Mouse (Mus musculus) limb, embryonic 13.5 days (tissue): ENCODE data around the gene Serping1. TPM values are rescaled to one million over a fixed set of nuclear protein-coding genes. Genes with fewer than 3 reads are reported as not detected.
"Not testable (repeated sequence)": the region's sequence is repeated elsewhere in the genome, so short reads cannot be mapped to it uniquely, and the experiment has no call there.

Experiments
- ATAC-seq: fragments of 200-750 bp; cut with Nextera tagmentation; 2 replicates; pipeline ENCODE4 v1.8.0; 2017; ENCODE audit warnings: low read depth, moderate number of reproducible peaks, moderate TSS enrichment; ENCODE audit not compliant: low FRiP score
- H3K27ac ChIP-seq: fragments of 300-500 bp; sonication (generic); 2 replicates; pipeline ENCODE4 v1.5.1; 2015; ENCODE audit warnings: inconsistent platforms, mild to moderate bottlenecking, moderate library complexity
- H3K27me3 ChIP-seq: fragments of 300-500 bp; sonication (generic); 2 replicates; pipeline ENCODE4 v1.6.1; 2015; ENCODE audit warnings: mild to moderate bottlenecking, inconsistent platforms
- H3K36me3 ChIP-seq: fragments of 300-500 bp; sonication (generic); 2 replicates; pipeline ENCODE4 v1.6.1; 2015; ENCODE audit warnings: inconsistent platforms, mild to moderate bottlenecking, moderate library complexity
- H3K4me1 ChIP-seq: fragments of 300-500 bp; sonication (generic); 2 replicates; pipeline ENCODE4 v1.6.1; 2015; ENCODE audit warnings: inconsistent platforms
- H3K4me2 ChIP-seq: fragments of 300-500 bp; sonication (generic); replicated peaks from 2 replicates; pipeline ENCODE4 v1.6.1; 2015; ENCODE audit warnings: inconsistent platforms, mild to moderate bottlenecking, moderate library complexity
- H3K4me3 ChIP-seq: fragments of 300-500 bp; sonication (generic); 2 replicates; pipeline ENCODE4 v1.5.1; 2015; ENCODE audit warnings: moderate library complexity, mild to moderate bottlenecking, inconsistent platforms
- H3K9ac ChIP-seq: fragments of 300-500 bp; sonication (generic); 2 replicates; pipeline ENCODE4 v1.6.1; 2015; ENCODE audit warnings: mild to moderate bottlenecking, inconsistent platforms
- H3K9me3 ChIP-seq: fragments of 300-500 bp; sonication (generic); 2 replicates; pipeline ENCODE4 v1.6.1; 2016; ENCODE audit warnings: inconsistent platforms
- WGBS: fragments of 180-500 bp; shearing (Covaris S2); methylation state at CpG from one replicate; pipeline ENCODE4 v1.1.7; 2015; 5-methylcytosine and 5-hydroxymethylcytosine counted together
- polyA plus RNA-seq: library from polyadenylated mRNA; unstranded; fragments of >200 nt; fragmentation: Nextera tagmentation; extraction: Ambion mirVana; gene quantifications from 2 replicates; pipeline ENCODE4 v1.2.1, GENCODE M21; 2015

The Serping1 gene
- polyA plus RNA-seq, 1 experiment from 2014 or later, result 30.1 TPM

DNA sequence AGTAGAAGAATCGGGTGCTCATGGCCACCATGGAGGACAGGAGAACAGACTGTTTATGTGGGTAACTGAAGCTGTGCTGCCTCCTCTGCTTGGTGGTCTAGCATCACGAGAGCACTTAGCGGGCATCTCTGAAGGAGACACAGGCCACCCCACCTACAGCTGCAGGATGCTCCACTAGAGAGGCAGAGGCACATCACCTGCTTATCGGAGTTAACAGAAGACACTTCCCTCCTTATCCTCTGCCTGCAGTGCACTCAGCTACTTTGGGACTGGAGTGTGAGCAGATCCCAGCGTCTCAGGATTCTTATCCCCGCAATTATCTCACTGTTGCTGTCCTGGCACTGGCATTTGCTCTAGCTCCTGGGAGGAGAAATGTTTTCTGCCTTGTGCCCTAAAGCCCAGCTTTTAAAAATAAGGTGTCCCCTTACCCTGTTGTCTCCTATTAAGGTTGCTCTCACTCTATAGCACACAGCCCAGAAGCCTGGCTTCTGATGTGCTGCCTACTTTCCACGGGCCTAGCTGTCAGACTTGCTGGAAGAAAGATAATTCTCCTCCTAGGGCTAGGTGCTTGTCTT is 39.8 kb downstream of the Serping1 start:
- WGBS, result 22% methylated on average over 7 of the region's 7 CpGs
- Histone ChIP-seq H3K4me3 (peak overlapping the region; percentile 55), H3K9ac (peak overlapping the region; percentile 72), H3K4me2 (peak overlapping the region; percentile 73), H3K27me3 (no peaks in the 10 kb centered on the region), H3K4me1 (peaks cover 70% of the 10 kb centered on the region), H3K27ac (no peak overlapping the region), H3K36me3 (peaks cover 5% of the 10 kb centered on the region), H3K9me3 (no peaks in the 10 kb centered on the region)
- no peak; the same call in 1 of the 2 replicates for ATAC-seq

DNA sequence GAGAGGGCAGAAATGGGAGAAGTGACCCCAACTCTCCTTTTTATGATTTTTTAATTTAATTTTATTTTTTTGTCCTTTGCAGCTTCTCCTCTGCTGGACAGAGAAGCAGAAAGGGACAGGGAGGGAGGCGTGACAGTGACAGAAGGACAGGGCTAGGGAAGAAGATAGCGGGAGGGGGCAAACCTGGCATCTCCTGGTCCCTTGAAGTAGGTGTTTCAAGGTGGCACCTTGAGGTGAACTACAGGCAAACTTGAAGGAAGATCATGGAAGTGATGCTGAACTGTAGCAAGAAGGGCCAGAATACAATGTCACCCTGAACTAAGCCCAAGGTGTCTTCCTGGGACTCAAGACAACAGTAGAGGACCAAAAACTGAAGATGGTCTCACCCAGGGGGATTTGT is 40.3 kb downstream of the Serping1 start:
- Histone ChIP-seq H3K36me3 (peaks cover under 1% of the 10 kb centered on the region), H3K27ac (no peak overlapping the region), H3K4me2 (peak overlapping the region; percentile 73), H3K9ac (peak overlapping the region; percentile 72), H3K4me1 (peaks cover 65% of the 10 kb centered on the region), H3K9me3 (no peaks in the 10 kb centered on the region), H3K4me3 (peak overlapping the region; percentile 55), H3K27me3 (no peaks in the 10 kb centered on the region)
- ATAC-seq, result no peak; the same call in 1 of the 2 replicates
- 5% methylated on average over 2 of the region's 2 CpGs for WGBS

DNA sequence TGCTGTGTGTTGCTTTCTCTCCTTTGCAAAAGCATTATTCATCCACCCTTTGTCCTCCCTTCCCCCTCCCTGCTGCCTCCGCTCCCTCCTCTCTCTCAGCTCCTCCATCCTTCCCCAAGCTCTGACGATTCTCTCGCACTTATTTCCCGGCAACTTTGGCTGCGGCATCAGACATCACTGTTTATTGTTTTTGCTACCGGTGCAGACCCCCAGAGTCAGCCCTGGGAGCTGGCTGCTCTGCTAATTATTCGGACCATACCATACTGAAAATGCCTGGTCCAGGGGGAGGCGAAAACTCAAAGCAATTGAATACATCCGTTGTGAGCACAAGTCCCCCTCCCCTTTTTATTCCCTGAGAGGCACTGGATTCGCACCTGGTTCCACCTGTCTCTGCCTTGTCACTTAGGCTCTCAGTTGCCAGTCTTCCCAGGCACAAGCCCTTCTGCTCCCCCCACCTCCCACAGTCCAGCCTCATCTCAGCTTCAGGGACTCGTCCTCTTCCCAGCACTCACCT is 40.8 kb downstream of the Serping1 start:
- Histone ChIP-seq H3K4me1 (peaks cover 60% of the 10 kb centered on the region), H3K36me3 (no peaks in the 10 kb centered on the region), H3K27me3 (no peaks in the 10 kb centered on the region), H3K27ac (peak overlapping the region; percentile 33; the same call in 1 of the 2 replicates), H3K4me3 (peak overlapping the region; percentile 55), H3K4me2 (peak overlapping the region; percentile 73), H3K9me3 (no peaks in the 10 kb centered on the region), H3K9ac (peak overlapping the region; percentile 72)
- ATAC-seq, result no peak
- WGBS, result under 1% methylated on average over 11 of the region's 11 CpGs

DNA sequence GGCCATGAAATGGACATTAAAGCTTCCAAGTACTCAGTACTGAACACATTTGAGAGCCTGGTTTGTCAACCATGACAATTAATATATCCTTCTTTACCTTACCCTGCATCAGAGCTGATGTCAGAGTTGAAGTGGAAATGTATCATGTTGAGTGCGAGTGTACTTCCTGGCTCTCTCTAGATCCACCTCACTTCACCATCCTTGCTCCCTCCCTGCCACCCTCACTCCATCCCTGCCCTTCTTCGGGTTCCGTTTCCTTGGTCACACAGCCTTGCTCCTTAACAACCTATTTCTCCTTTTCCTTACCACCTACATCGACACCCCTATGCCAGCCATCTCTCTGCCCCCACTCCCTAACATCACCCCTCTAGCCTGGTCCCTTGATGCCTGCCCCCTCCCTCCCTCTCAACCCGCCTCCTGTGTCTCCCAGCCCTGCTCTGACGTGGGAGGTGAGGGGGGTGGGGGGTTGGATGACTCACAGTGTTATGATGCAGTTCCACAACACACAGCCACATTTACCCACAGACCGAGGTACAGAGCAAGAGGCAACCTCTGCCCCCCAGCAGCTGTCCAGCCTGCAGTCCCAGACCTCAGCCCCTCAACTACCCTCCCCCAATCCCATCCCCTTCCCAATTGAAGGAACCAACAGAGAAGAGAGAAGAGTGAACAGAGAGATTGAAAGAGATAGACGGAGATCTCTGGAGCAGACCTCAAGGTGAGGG is 41.5 kb downstream of the Serping1 start, which contains the start of gene Ypel4:
Gene Ypel4 (plus strand): TSS at position 480 of the 722 bp plus-strand sequence.
- under 1% methylated on average over 8 of the region's 8 CpGs for WGBS
- Histone ChIP-seq H3K9ac (peak within 1 kb of the TSS; percentile 72), H3K9me3 (no peaks in the 10 kb centered on the region), H3K4me3 (peak within 1 kb of the TSS; percentile 55), H3K27me3 (no peaks in the 10 kb centered on the region), H3K27ac (peak within 1 kb of the TSS; percentile 33; the same call in 1 of the 2 replicates), H3K4me2 (peak within 1 kb of the TSS; percentile 73), H3K4me1 (peaks cover 53% of the 10 kb centered on the region), H3K36me3 (no peaks in the 10 kb centered on the region)
- ATAC-seq, result peak; percentile 41; the same call in 1 of the 2 replicates

DNA sequence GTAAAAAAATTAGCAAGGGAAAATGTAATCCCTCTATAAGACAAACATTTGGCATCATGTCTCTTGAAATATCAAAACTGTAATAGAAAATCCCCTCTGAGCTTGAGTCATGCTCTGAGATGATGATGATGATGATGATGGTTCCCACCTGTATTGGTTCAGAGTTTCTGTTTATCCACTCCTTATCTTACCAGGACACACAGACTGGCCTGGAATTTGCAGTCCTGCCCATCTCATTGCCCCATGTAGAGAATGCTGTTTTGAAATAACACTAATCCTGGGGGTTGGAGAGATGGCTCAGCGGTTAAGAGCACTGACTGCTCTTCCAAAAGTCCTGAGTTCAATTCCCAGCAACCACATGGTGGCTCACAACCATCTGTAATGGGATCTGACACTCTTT is 42.9 kb downstream of the Serping1 start:
- 85% methylated on average over 1 of the region's 1 CpGs for whole genome bisulfite sequencing
- Histone ChIP-seq H3K9me3 (no peaks in the 10 kb centered on the region), H3K27ac (no peak overlapping the region)

DNA sequence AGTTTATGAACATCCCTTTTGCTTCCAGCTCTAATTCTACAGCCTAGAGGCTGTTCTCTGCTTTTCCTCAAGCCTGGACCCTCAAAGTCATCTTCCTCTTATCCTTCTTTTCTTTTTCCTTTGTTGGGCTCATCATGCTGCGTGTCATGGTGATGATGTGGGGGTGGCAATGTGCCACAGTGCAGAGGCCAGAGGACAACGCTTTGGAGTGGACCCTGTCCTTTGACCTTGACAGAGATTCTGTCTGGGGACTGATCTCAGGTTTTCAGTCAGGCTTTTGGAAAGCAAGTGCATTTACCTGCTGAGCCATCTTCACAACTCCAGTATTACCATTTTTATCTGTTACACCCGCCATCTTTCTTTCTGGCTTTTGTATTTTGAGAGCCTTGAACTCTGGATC is 44.0 kb downstream of the Serping1 start:
- Histone ChIP-seq H3K4me2 (no peak overlapping the region), H3K9ac (no peak overlapping the region), H3K36me3 (no peaks in the 10 kb centered on the region), H3K9me3 (no peaks in the 10 kb centered on the region), H3K27ac (no peak overlapping the region), H3K4me1 (peaks cover 33% of the 10 kb centered on the region), H3K27me3 (no peaks in the 10 kb centered on the region), H3K4me3 (no peak overlapping the region)
- no peak for ATAC-seq
- 75% methylated on average over 3 of the region's 3 CpGs for WGBS

More for the DNA sequence above, 42.9 kb downstream of the Serping1 start:
- Histone ChIP-seq H3K9ac (no peak overlapping the region), H3K27me3 (no peaks in the 10 kb centered on the region), H3K4me3 (no peak overlapping the region), H3K4me1 (peaks cover 40% of the 10 kb centered on the region), H3K4me2 (no peak overlapping the region), H3K36me3 (no peaks in the 10 kb centered on the region)
- ATAC-seq, result no peak

DNA sequence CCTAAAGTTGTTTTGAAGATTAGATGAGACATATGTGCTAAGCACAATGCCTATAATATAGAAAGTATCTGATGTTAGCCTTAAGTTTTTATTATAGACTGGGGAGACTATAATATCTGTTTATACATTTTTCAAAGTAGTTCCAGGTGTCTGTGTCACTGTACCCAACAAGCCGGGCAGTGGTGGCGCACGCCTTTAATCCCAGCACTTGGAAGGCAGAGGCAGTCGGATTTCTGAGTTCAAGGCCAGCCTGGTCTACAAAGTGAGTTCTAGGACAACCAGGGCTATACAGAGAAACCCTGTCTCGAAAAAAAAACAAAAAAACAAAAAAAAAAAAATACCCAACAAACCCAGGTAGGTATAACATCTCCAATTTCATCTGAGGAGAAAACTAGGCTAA is 47.1 kb downstream of the Serping1 start:
- not testable (repeated sequence) for H3K9ac ChIP-seq, H3K27ac ChIP-seq, H3K4me3 ChIP-seq, H3K27me3 ChIP-seq, H3K4me2 ChIP-seq, ATAC-seq, H3K9me3 ChIP-seq
- 84% methylated on average over 5 of the region's 5 CpGs for WGBS
- Histone ChIP-seq H3K36me3 (peaks cover 22% of the 10 kb centered on the region), H3K4me1 (peaks cover 18% of the 10 kb centered on the region)

DNA sequence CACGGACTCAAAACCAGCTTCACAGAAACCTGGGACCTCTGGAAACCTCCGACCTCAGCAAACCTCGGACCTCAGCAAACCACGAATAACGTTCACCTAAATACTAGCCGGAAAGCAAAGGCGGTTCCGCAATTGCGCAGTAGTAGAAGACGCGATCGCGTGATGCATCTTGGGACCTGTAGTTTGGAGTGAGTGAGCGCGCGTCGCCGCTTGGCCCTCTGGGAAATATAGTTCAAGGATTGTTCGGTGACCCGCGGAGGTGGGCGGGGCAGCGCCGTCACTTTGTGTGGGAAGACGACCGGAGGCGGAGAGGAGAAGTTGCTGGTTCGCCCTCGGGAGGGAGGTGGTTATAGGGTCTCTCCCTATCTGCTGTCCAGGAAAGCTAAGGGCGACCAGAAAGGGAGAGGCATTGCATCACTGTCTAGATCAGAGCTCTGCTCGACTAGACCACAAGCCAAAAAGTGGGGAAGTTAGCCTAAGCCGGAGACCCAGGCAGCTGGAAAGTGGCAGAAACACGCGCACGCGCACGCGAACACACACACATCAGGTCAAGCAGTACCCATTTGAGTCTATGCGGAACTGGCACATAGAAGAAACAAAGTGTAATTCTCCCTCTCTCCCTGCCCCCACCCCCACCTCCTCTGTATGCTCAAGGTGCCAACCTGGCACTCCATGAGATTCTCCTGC is 47.9 kb downstream of the Serping1 start, which contains the start of gene Clp1:
Gene Clp1 (minus strand): TSS at position 179 of the 687 bp plus-strand sequence.
- Histone ChIP-seq H3K4me2 (peak within 1 kb of the TSS; percentile 91), H3K4me1 (peaks cover 18% of the 10 kb centered on the region), H3K36me3 (peaks cover 24% of the 10 kb centered on the region), H3K4me3 (peak within 1 kb of the TSS; percentile 67), H3K9ac (peak within 1 kb of the TSS; percentile 73), H3K27me3 (no peaks in the 10 kb centered on the region), H3K9me3 (no peaks in the 10 kb centered on the region), H3K27ac (peak within 1 kb of the TSS; percentile 80)
- under 1% methylated on average over 39 of the region's 39 CpGs for WGBS
- ATAC-seq, result peak; percentile 97

DNA sequence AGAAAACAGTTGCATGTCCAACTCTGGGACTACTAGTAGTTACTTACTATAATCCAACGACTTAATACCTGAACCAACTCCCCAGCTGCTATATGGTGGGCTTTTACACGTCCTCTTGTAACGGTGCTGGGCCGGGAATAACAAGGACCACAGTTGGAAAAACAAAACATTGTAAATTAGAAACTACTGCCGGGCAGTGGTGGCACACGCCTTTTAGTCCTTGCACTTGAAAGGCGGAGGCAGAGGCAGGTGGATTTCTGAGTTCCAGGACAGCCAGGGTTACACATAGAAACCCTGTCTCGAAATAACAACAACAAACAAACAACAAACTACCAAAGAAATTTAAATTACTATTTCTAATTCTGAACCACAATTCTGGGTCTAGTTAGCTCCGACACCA is 48.5 kb downstream of the Serping1 start:
- Histone ChIP-seq H3K4me3 (peak overlapping the region; percentile 67), H3K27me3 (no peaks in the 10 kb centered on the region), H3K27ac (0 out of 2 replicates have a peak overlapping the region, but pooled peaks have one; percentile 80), H3K36me3 (peaks cover 29% of the 10 kb centered on the region), H3K4me2 (peak overlapping the region; percentile 91), H3K4me1 (peaks cover 18% of the 10 kb centered on the region), H3K9ac (peak overlapping the region; percentile 73), H3K9me3 (no peaks in the 10 kb centered on the region)
- WGBS, result 3% methylated on average over 9 of the region's 9 CpGs
- ATAC-seq, result peak; percentile 3; the same call in 1 of the 2 replicates

DNA sequence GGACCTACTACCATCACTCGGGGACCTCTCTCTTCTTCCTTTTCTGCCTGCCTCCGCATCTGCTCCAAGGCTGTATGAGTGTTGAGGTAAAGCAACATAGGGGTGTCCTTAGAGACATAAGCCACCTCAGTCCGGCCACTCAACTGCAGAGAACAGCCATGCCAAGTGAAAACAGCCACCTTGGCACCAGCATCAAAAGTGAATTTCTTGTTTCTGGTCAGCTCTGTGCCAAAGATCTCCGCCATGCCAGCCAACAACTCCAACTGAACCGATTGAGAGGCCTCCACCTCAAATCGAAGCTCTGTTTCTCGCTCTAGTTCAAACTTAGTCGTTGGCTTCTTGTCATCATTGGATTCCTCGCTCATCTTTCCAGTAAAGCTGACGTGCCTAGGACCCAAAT is 49.5 kb downstream of the Serping1 start:
- Histone ChIP-seq H3K9ac (peak overlapping the region; percentile 19; the same call in 1 of the 2 replicates), H3K36me3 (peaks cover 36% of the 10 kb centered on the region), H3K27ac (no peak overlapping the region), H3K4me1 (peaks cover 18% of the 10 kb centered on the region), H3K27me3 (no peaks in the 10 kb centered on the region), H3K9me3 (no peaks in the 10 kb centered on the region), H3K4me3 (peak overlapping the region; percentile 67), H3K4me2 (peak overlapping the region; percentile 91)
- no peak for ATAC-seq
- WGBS, result 93% methylated on average over 10 of the region's 10 CpGs

DNA sequence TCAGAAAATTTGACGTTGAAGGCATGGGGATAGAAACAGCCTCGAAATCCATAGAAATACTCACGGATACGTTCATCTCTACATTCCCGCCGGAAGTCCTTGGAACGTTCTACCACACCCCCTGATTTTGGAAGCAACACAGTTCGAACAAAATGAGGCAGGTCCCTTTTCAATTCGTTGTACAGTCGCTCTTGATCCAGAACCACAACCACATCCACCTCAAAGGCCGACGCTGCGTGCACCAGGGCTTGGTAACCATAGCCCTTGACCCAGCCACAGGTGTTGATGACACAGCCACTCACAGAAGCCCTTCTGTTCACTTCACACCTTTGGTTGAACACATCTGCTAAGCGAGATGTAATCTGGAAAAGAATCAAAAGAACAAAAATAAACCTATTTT is 51.4 kb downstream of the Serping1 start:
- H3K9me3 ChIP-seq, result no peaks in the 10 kb centered on the region
- 95% methylated on average over 14 of the region's 14 CpGs for WGBS
- peaks cover 18% of the 10 kb centered on the region for H3K4me1 ChIP-seq
- H3K27me3 ChIP-seq, result no peaks in the 10 kb centered on the region
- H3K27ac ChIP-seq, result no peak overlapping the region
- peaks cover 36% of the 10 kb centered on the region for H3K36me3 ChIP-seq
- no peak overlapping the region for H3K4me3 ChIP-seq
- H3K9ac ChIP-seq, result no peak overlapping the region
- ATAC-seq, result no peak
- no peak overlapping the region for H3K4me2 ChIP-seq

DNA sequence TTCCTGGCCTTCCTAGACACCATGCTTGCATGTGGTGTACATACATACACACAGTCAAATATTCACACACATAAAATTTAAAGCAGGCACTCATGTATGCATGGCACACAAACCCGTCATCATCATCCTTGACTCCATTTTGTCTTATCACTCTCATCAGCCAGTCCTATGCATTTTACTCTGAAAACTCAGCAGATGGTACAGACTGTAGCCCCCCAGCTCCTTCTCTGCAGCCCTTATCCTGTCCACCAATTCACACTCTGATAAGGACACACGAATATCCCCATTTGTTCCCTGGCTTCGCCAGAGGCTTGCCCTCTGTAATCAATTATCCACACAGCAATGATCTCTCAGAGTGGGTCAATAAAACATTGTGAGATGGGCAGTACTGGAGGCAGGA is 54.1 kb downstream of the Serping1 start:
- H3K4me1 ChIP-seq, result peaks cover 13% of the 10 kb centered on the region
- H3K9me3 ChIP-seq, result no peaks in the 10 kb centered on the region
- no peak overlapping the region for H3K4me2 ChIP-seq
- H3K4me3 ChIP-seq, result no peak overlapping the region
- H3K27me3 ChIP-seq, result no peaks in the 10 kb centered on the region
- WGBS, result 77% methylated on average over 3 of the region's 3 CpGs
- H3K36me3 ChIP-seq, result peaks cover 36% of the 10 kb centered on the region
- H3K9ac ChIP-seq, result no peak overlapping the region
- ATAC-seq, result no peak
- no peak overlapping the region for H3K27ac ChIP-seq
